Mouse (Mus musculus) heart, embryonic 15.5 days (tissue): Measurements from ENCODE around the gene Cysrt1. TPM values are rescaled to one million over a fixed set of nuclear protein-coding genes. Genes with fewer than 3 reads are reported as not detected.

ENCODE experiments used
- ATAC-seq: fragments of 200-750 bp; cut with Nextera tagmentation; replicated peaks from 2 replicates; pipeline ENCODE4 v1.8.0; 2017; ENCODE audit warnings: low read depth, moderate TSS enrichment; ENCODE audit not compliant: insufficient number of reproducible peaks, insufficient read depth, low FRiP score
- H3K27ac ChIP-seq: fragments of 300-500 bp; sonication (generic); 2 replicates; pipeline ENCODE4 v1.5.1; 2015; ENCODE audit warnings: mild to moderate bottlenecking, inconsistent platforms
- H3K27me3 ChIP-seq: fragments of 300-500 bp; sonication (generic); 2 replicates; pipeline ENCODE4 v1.6.1; 2015; ENCODE audit warnings: inconsistent platforms
- H3K36me3 ChIP-seq: fragments of 300-500 bp; sonication (generic); 2 replicates; pipeline ENCODE4 v1.6.1; 2015; ENCODE audit warnings: mild to moderate bottlenecking, inconsistent platforms
- H3K4me1 ChIP-seq: fragments of 300-500 bp; sonication (generic); replicated peaks from 2 replicates; pipeline ENCODE4 v1.6.1; 2015; ENCODE audit warnings: inconsistent platforms
- H3K4me2 ChIP-seq: fragments of 300-500 bp; sonication (generic); 2 replicates; pipeline ENCODE4 v1.6.1; 2015; ENCODE audit warnings: inconsistent platforms, mild to moderate bottlenecking, moderate library complexity
- H3K4me3 ChIP-seq: fragments of 300-500 bp; sonication (generic); 2 replicates; pipeline ENCODE4 v1.5.1; 2015; ENCODE audit warnings: mild to moderate bottlenecking, inconsistent platforms
- H3K9ac ChIP-seq: fragments of 300-500 bp; sonication (generic); 2 replicates; pipeline ENCODE4 v1.6.1; 2015; ENCODE audit warnings: mild to moderate bottlenecking, inconsistent platforms
- H3K9me3 ChIP-seq: fragments of 300-500 bp; sonication (generic); replicated peaks from 2 replicates; pipeline ENCODE4 v1.6.1; 2016; ENCODE audit warnings: inconsistent platforms
- WGBS: fragments of 180-500 bp; shearing (Covaris S2); methylation state at CpG from one replicate; pipeline ENCODE4 v1.1.7; 2015; ENCODE audit warnings: mixed read lengths; 5-methylcytosine and 5-hydroxymethylcytosine counted together
- polyA plus RNA-seq: library from polyadenylated mRNA; unstranded; fragments of >200 nt; fragmentation: Nextera tagmentation; extraction: Ambion mirVana; gene quantifications from 2 replicates; pipeline ENCODE4 v1.2.1, GENCODE M21; 2015

Cysrt1 gene
- polyA plus RNA-seq, 1 experiment from 2014 or later, result 0.30 TPM

GRCm38 (mm10) chr2:25278928-25279882 lies 37.0 kb upstream of the Cysrt1 start:
- Histone ChIP-seq H3K27me3 (no peaks in the 10 kb centered on the region), H3K27ac (no peak overlapping the region), H3K4me2 (no peak overlapping the region), H3K4me1 (no peaks in the 10 kb centered on the region), H3K9ac (no peak overlapping the region), H3K36me3 (peaks cover 97% of the 10 kb centered on the region), H3K4me3 (no peak overlapping the region), H3K9me3 (no peaks in the 10 kb centered on the region)
- 61% methylated on average over 13 of the region's 13 CpGs for WGBS
- no peak for ATAC-seq

DNA sequence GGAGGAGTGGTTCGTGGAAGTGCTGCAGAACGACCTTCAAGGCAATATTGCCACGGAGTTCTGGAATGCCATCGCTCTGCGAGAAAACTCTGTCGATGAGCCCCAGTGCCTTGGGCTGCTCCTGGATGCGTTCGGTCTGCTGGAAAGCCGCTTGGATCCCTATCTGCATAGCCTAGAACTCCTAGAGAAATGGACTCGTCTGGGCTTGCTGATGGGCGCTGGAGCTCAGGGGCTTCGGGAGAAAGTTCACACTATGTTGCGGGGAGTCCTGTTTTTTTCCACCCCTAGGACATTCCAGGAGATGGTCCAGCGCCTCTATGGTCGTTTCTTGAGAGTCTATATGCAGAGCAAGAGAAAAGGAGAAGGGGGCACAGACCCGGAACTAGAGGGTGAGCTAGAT lies 30.8 kb upstream of the Cysrt1 start:
- H3K36me3 ChIP-seq, result peaks cover 61% of the 10 kb centered on the region
- peak overlapping the region; percentile 92 for H3K4me2 ChIP-seq
- ATAC-seq, result no peak
- peak overlapping the region; percentile 75 for H3K9ac ChIP-seq
- WGBS, result 28% methylated on average over 15 of the region's 16 CpGs
- H3K4me3 ChIP-seq, result peak overlapping the region; percentile 96
- H3K4me1 ChIP-seq, result peaks cover 21% of the 10 kb centered on the region
- peak overlapping the region; percentile 92 for H3K27ac ChIP-seq
- no peaks in the 10 kb centered on the region for H3K9me3 ChIP-seq
- H3K27me3 ChIP-seq, result no peaks in the 10 kb centered on the region

- H3K36me3 ChIP-seq, result peaks cover 56% of the 10 kb centered on the region
- peak overlapping the region; percentile 92 for H3K27ac ChIP-seq
- WGBS, result under 1% methylated on average over 29 of the region's 29 CpGs
- no peaks in the 10 kb centered on the region for H3K27me3 ChIP-seq
- peak overlapping the region; percentile 96 for H3K4me3 ChIP-seq
- H3K4me1 ChIP-seq, result peaks cover 24% of the 10 kb centered on the region
- no peaks in the 10 kb centered on the region for H3K9me3 ChIP-seq
- ATAC-seq, result peak; percentile 30
- peak overlapping the region; percentile 92 for H3K4me2 ChIP-seq
- H3K9ac ChIP-seq, result peak overlapping the region; percentile 75
Observed at GRCm38 (mm10) chr2:25272515-25272914, 30.3 kb upstream of the Cysrt1 start.

- under 1% methylated on average over 55 of the region's 55 CpGs for WGBS
- H3K27me3 ChIP-seq, result no peaks in the 10 kb centered on the region
- H3K4me1 ChIP-seq, result peaks cover 30% of the 10 kb centered on the region
- H3K36me3 ChIP-seq, result peaks cover 51% of the 10 kb centered on the region
- H3K4me2 ChIP-seq, result peak within 1 kb of the TSS; percentile 92
- H3K9me3 ChIP-seq, result no peaks in the 10 kb centered on the region
- peak within 1 kb of the TSS; percentile 88 for H3K9ac ChIP-seq
- H3K4me3 ChIP-seq, result peak within 1 kb of the TSS; percentile 96
- H3K27ac ChIP-seq, result peak within 1 kb of the TSS; percentile 92
- peak; percentile 97 for ATAC-seq
Observed at GRCm38 (mm10) chr2:25271827-25272511, 29.7 kb upstream of the Cysrt1 start, which contains the start of the genes Ssna1 and Anapc2. TSS of gene Ssna1 (minus strand) at chr2:25272438. TSS of gene Anapc2 (plus strand) at chr2:25272478.

DNA sequence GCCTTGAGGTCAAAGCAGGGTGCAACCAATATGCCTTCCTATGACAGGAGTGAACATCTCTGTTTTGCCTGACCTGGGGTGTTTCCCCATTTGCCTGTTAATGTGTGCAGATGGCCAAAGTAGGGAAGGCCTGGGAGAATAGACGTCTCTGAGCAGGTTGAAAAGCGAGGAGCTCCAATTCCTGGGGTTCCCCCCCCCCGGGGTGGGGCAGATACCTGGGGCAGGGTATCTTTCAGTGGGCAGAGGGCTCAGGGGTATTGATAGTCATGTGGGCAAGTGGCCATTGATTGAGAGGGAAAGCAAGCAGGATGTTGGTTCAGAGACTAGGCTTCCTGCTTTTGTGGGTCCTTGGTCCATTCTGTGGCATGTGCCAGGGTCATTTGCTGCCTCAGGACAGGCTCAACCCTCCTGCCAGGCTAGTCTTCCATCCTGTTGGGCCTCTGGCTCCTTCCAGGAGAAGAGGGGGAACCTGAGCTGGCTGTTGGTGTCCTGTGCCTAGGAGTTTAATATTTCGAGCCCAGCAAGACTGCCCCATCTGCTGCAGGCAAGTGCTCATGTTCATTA lies 25.6 kb upstream of the Cysrt1 start:
- Histone ChIP-seq H3K36me3 (peaks cover 16% of the 10 kb centered on the region; the same call in 1 of the 2 replicates), H3K4me1 (peaks cover 57% of the 10 kb centered on the region), H3K4me2 (no peak overlapping the region), H3K4me3 (no peak overlapping the region), H3K27me3 (peaks cover 15% of the 10 kb centered on the region), H3K9ac (peak overlapping the region; percentile 11; the same call in 1 of the 2 replicates), H3K9me3 (no peaks in the 10 kb centered on the region), H3K27ac (no peak overlapping the region)
- no peak for ATAC-seq
- 74% methylated on average over 4 of the region's 4 CpGs for WGBS

DNA sequence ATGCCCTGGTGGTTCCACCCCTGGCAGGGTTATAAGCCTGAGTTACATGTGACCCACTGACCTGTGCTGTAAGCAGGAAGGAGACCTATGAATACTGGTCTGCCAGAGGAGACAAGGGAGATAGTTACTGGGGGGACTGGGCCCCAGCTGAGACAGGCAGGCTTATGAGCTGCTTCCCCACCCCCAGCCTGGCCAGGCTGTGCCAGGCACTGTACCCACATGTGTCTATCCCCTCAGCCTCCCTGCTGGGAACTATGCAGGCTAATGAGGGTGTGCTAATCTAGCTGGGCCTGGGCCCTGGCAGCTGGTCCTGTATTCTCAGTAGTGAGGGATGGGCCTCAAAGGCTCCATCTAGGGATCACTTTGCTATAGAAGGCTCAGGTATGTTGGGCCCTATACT lies 25.0 kb upstream of the Cysrt1 start:
- H3K4me2 ChIP-seq, result no peak overlapping the region
- no peak overlapping the region for H3K4me3 ChIP-seq
- ATAC-seq, result no peak
- H3K4me1 ChIP-seq, result peaks cover 58% of the 10 kb centered on the region
- H3K9ac ChIP-seq, result peak overlapping the region; percentile 11; the same call in 1 of the 2 replicates
- no peaks in the 10 kb centered on the region for H3K9me3 ChIP-seq
- H3K36me3 ChIP-seq, result peaks cover 16% of the 10 kb centered on the region; the same call in 1 of the 2 replicates
- H3K27me3 ChIP-seq, result peaks cover 15% of the 10 kb centered on the region
- no peak overlapping the region for H3K27ac ChIP-seq

GRCm38 (mm10) chr2:25266720-25267119 lies 24.5 kb upstream of the Cysrt1 start:
- H3K4me2 ChIP-seq, result 0 out of 2 replicates have a peak overlapping the region, but pooled peaks have one; percentile 31
- H3K9ac ChIP-seq, result no peak overlapping the region
- no peak overlapping the region for H3K4me3 ChIP-seq
- H3K27me3 ChIP-seq, result peaks cover 15% of the 10 kb centered on the region
- 26% methylated on average over 2 of the region's 2 CpGs for WGBS
- no peaks in the 10 kb centered on the region for H3K9me3 ChIP-seq
- H3K36me3 ChIP-seq, result peaks cover 16% of the 10 kb centered on the region; the same call in 1 of the 2 replicates
- H3K4me1 ChIP-seq, result peaks cover 61% of the 10 kb centered on the region
- H3K27ac ChIP-seq, result no peak overlapping the region
- ATAC-seq, result no peak

DNA sequence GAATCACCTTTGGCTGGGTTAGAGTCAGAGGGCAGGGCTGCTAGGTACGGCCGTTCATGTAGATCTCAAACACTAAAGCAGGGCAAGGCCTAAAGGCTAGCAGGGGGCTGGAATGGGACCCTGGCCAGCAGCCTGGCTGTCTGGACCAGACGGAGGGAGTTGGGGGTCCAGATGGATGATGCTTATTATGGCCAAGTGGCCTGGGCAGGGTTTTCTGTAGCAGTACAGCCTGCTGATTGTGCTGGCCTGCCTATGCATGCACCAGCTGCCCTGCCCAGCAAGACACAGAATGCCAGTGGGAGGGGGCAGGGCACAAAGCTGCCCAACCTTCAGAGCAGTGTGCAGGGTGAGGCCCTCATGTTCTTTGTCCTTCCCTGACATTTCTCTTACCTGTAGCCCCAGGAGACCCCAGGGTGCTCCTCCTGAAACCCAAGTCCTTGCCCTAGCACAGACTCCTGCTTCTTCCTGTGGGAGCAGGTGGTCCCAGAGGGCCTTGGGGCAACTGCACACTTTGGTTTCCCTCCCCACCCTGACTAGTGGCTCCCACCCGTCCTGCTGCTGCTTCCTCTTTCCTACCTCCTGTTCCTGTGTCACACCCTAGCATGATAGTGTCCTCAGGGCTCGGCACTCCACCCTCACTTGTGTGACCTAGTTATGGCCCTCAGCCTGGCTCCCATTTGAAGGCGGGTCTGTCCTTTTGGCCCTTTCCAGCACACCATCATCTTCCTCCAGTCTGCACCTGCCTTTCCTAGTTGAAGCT lies 23.8 kb upstream of the Cysrt1 start:
- ATAC-seq, result no peak
- Histone ChIP-seq H3K4me1 (peaks cover 55% of the 10 kb centered on the region), H3K9me3 (no peaks in the 10 kb centered on the region), H3K36me3 (peaks cover 16% of the 10 kb centered on the region; the same call in 1 of the 2 replicates), H3K9ac (no peak overlapping the region), H3K4me2 (peak overlapping the region; percentile 31), H3K4me3 (no peak overlapping the region), H3K27me3 (peaks cover 15% of the 10 kb centered on the region), H3K27ac (no peak overlapping the region)
- 56% methylated on average over 6 of the region's 6 CpGs for WGBS

- Histone ChIP-seq H3K27me3 (peaks cover 15% of the 10 kb centered on the region), H3K9me3 (no peaks in the 10 kb centered on the region), H3K4me3 (no peak overlapping the region), H3K27ac (no peak overlapping the region), H3K4me2 (no peak overlapping the region), H3K9ac (no peak overlapping the region), H3K4me1 (peaks cover 50% of the 10 kb centered on the region), H3K36me3 (peaks cover 7% of the 10 kb centered on the region; the same call in 1 of the 2 replicates)
- no peak for ATAC-seq
- 63% methylated on average over 3 of the region's 3 CpGs for WGBS
Observed at GRCm38 (mm10) chr2:25264851-25265250, 22.6 kb upstream of the Cysrt1 start.

DNA sequence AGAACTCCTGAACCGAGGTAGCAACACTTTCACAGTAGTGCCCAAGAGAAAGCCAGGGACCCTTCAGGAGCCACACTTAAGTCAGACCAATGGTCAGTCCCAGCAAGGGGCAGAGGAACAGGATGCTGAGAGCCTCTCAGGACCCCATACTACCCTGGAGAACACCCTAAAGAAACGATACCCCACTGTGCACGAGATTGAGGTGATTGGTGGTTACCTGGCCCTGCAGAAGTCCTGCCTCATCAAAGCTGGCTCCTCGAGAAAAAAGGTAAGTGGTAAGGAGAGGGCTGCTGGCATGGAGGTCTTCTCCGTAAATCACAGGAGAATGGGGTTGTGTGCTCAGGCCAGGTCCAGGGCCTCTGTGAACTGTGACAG lies 22.0 kb upstream of the Cysrt1 start:
- Histone ChIP-seq H3K4me3 (no peak overlapping the region), H3K4me2 (peak overlapping the region; percentile 100), H3K27ac (no peak overlapping the region), H3K27me3 (peaks cover 15% of the 10 kb centered on the region), H3K36me3 (peaks cover 1% of the 10 kb centered on the region; the same call in 1 of the 2 replicates), H3K9me3 (no peaks in the 10 kb centered on the region), H3K9ac (peak overlapping the region; percentile 67; the same call in 1 of the 2 replicates), H3K4me1 (peaks cover 50% of the 10 kb centered on the region)
- 75% methylated on average over 5 of the region's 5 CpGs for WGBS
- no peak for ATAC-seq
